Mouse (Mus musculus): ENCODE results near the gene Lamc1.
"Not testable (repeated sequence)": the region's sequence is repeated elsewhere in the genome, so short reads cannot be mapped to it uniquely, and the experiment has no call there.

The Lamc1 gene

DNA sequence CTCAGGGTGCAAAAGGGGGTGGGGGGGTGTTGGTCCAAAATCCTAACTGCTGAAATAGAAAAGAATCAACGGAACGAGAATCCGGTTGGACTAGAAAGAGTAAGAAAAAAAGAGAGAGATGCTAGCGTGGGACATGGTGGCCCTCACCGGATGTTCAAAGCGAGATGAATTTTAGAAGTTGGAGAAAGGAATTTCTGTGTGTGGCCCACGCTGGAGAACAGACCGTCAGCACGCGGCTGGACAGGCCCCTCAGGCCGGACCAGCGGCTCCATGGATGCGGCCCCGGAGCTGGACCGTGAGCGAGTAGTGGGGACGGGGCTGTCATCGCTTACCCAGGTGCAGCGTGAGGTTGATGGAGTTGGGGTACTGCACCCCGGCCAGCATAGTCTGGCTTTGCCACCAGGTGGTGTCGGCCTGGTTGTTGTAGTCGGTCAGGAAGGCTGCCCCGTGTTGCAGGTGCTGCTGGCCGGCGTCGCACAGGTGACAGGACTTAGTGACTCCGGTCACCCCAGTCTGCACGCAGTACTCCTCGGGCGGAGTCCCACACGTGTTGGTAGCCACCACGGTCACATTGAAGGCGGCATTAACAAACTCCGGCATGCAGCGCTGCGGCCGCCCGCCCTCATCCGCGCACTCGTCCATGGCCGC lies 666 bp downstream of the Lamc1 start:
- DNase-seq (ENCODE audit: low spot score in 2 of 2), result peak; percentile 69 to 73

DNA sequence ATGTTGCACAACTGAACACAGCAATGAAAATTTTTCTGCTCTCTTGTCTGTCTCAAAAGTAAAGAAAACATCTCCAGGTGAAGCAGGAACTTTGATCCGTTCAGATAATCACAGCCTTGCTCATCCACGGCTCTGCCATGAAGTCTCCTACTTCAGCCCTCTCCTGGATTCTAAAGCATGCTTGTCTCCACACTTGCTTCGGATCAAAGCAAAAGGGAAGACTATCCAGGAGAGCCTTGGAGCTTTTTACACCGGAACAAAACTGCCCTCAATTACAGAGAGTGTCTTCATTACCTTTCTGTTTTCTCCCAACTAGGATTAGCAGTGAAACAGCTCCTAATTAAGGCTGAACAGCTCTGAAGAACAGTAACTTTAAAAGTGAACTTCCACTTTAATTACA lies 1.4 kb downstream of the Lamc1 start:
- no peak for DNase-seq (ENCODE audit: low spot score in 2 of 2)

DNA sequence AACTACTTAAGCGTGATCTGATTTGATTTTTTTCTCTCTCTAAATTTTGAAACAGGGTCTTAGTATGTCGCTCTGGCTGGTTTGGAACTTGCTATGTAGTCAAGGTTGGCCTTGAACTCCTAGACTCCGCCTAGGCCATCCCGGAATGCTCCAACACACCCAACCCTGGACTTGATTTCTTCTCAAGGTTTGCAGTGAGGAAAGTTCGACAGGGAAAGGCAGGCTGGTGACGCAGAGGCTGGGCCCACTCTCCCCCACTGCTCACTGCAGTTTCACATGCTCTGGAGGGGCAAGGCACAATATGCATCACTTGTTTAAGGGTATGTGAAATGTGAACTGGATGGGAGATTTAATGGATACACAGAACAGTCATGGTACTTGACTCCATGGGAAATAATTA lies 3.3 kb downstream of the Lamc1 start:
- DNase-seq (ENCODE audit: low spot score in 2 of 2), result no peak

DNA sequence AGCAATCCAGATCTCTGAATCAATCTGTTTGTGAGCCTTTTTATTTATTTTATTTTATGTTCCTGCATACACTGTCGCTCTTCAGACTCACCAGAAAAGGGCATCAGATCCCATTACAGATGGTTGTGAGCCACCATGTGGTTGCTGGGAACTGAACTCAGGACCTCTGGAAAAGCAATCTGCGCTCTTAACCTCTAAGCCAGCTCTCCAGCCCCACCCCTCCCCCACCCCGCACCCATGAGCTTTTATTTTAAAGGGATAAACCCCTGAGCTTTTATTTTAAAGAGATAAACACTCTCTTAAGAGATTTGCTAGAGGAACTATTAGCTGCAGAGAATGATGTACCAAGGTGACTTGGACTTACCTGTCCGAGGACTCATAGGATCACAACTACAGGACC lies 5.5 kb downstream of the Lamc1 start:
- DNase-seq (ENCODE audit: low spot score in 2 of 2), result no peak

DNA sequence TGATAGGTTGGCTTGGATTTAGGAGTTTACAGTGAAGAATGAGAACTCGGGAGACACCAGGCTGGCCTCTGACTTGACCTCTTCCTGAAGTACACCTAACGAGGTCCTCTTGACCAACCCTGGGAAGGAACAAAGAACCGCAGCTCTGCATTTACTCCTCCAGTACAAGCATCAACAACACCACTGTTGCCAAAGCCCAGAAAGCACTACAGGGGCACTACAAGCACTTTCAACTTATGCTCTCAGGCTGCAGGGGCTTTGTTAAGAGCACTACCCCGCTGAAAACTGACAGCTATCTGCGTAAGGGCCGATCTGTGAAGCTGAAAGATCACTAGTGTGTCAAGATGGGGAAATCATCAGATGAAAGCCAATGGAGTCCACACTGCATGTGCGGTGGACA lies 6.4 kb downstream of the Lamc1 start:
- no peak for DNase-seq (ENCODE audit: low spot score in 2 of 2)

DNA sequence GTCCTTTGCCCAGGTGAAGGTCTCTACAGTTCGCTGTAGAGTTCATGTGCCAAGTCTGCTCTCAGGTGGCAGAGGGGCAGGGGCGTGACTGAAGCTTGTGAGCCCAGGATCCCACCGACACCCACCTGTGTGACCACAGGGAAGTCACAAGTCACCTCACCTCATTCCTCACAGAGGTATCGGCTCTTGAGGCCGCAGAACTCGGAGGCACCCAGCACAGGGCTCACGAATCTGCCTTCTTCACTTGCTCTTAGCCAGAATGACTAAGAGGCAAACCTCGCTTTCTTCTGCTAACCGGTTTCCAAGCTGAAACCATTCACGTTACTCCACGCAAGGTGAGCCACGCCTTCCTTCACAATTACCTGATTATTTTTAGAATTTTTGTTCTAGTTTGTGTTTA lies 11.2 kb downstream of the Lamc1 start:
- DNase-seq (ENCODE audit: low spot score in 2 of 2), result no peak

DNA sequence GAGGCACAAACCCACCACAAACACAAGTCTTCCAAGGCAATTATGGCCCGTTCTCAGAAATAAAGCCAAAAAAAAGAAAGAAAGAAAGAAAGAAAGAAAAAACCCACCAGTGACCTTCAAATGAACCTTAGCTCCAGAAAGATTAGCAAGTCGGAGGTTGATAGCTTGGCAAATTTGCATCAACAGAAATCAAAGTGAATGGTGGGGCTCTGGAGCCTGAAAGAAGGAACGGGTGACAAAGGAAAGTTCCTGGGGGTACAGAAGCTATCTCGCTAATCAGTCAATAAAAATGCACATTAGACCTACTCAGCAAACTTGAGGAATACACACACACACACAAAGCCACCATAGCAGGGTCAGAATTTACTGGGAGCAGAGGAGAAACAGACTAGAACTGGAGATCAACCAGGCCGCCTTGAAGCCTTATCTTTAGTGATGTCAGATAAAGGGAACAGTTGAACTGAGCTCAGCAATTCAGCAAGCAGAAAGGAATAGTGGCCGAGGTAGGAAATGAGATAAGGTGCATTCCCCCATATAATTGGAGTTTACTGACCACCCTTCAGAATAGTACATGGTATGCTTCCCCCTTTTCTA lies 11.9 kb downstream of the Lamc1 start:
- no peak for DNase-seq (ENCODE audit: low spot score in 2 of 2)

DNA sequence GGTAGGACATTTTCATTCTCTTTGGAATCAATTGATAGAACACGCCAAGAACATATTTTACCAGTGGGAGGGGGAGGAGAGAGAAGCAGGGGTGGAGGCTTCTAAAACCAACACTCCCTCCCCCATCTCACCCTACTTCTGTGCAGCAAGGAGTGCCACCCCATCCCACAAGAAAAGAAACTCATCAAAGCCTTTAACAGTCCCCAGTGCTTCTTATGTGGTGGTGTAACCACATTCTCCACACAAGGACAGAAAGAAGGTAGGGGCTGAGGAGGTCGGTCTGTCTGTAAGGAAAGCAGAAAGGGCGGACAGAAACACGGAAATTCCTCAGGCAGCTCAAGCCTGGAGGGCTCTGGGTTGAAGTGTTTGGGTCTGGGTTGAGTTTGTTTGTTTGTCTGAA lies 12.5 kb downstream of the Lamc1 start:
- peak in 1 of 2 experiments; percentile 22 for DNase-seq (ENCODE audit: low spot score in 2 of 2)

DNA sequence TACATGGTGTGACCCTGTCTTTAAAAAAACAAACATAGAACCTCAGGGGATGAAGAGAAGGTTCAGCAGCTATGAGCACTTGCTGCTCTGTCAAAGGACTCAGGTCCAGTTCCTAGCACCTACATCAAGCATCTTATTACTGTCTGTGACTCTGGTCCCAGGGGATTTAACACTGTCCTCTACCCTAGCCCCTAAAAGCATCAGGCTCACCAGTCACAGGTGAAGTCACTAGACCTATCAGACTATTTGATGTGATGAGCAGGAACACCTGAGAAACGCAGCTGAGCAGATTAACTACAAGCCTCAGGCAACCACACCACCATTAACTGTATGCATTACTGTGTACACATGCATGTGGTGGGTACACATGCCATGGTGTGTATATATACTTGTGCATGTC lies 13.8 kb downstream of the Lamc1 start:
- DNase-seq (ENCODE audit: low spot score in 2 of 2), result no peak

DNA sequence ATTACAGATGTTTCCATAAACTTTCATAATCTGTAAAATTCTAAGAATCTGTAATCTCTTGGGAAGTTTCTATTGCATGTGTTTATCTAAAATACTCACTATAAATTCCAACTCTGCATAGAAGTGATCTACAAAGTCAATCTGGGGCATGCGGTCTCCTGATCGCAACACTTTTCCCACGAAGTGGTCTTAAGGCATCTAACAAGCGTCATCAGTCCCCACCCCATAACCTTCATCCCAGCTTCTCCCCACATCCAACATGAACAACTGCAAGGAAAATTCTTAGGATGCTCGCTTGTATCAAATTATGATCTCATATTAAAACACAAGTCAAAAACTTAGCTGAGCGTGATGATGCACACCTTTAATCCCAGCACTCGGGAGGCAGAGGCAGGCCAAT lies 14.3 kb downstream of the Lamc1 start:
- DNase-seq (ENCODE audit: low spot score in 2 of 2), result no peak

DNA sequence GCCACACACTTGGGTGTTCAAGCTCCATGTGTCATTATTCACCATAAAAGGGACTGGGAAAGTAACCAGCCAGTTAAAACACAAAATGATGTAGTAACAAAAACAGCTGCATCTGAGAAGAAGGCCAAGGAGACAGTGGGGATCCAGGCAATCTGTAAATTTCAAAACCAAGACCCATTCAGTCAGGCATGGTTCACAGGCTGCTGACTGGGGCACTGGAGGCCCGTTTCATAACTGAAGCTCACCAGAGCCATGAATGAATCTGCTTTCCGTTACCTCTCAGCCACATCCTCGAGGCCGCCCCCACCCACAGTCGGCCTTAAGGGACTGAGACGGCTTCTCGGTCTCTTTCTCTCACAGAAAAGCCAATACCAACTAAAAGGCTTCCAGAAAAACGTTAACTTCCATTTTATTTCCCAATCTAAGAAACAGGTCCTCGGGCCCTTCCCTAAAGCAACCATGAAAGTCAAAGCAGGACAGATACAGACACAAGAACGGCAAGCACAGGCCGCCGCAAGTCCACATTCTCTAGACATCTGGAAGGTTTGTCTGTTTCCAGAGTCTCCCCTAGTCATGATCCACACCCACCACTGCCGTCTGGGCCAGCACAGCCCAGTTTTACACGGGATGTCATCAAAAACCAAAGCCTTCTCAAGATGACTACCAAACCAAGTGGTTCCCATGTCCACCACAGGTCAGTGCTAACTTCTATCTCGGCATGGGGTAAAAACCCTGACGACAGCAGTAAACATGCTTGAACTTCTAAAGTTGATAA lies 14.9 kb downstream of the Lamc1 start:
- DNase-seq (ENCODE audit: low spot score in 2 of 2), result peak; percentile 50 to 58

DNA sequence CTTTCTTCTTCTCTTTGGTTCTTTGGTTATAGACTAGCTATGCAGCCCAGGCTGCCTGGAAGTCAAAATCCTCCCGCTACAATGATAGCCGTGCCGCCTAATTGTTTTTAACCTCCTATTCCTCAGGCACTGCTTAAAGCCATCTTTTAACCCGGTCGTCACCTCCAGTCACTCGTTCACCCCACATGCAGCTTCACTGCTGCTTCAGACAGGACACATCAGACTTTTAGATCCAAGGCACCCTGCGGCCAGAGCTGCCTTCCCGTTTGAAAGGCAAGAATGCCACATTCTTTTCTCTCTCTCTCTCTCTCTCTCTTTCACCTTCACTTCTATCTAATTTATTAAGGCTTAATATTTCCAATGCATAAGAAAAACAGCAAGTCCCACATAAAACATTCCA lies 15.6 kb downstream of the Lamc1 start:
- no peak for DNase-seq (ENCODE audit: low spot score in 2 of 2)

DNA sequence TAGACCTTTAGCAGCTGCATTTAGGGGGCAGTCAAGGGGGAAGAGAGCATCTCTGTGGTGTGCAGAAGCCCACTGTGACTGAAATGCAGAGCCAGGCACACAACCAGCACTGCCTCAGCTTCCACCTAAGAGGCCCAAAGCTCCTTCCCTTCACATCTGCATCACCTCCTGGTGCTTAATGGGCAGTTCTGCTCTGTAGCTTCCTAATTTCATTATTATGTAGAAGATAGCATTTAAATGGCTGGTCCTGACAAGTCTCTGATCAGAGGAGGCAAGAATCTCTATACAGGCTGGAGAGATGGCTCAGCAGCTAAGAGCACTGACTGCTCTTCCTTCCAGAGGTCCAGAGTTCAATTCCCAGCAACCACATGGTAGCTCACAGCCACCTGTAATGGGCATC lies 16.3 kb downstream of the Lamc1 start:
- DNase-seq (ENCODE audit: low spot score in 2 of 2), result no peak

DNA sequence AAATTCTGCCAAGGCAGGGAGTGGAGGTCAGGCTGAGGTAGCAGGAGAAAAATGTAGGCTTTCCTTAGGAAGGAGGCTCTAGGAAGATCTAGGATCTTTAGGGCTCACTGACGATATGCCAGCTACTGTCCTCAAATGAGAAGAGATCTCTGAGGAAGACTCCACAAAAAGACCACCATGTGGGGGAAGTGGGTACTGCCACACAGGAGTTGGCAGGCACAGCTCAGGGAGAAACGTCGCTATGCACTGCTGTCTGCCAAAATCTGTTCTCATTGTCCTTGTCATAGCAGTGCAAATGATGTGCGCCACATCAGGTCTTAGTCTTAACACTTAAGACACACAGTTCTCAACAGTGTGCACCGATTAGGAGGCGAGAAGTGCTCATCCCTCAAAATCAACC lies 17.5 kb downstream of the Lamc1 start:
- DNase-seq (ENCODE audit: low spot score in 2 of 2), result no peak

DNA sequence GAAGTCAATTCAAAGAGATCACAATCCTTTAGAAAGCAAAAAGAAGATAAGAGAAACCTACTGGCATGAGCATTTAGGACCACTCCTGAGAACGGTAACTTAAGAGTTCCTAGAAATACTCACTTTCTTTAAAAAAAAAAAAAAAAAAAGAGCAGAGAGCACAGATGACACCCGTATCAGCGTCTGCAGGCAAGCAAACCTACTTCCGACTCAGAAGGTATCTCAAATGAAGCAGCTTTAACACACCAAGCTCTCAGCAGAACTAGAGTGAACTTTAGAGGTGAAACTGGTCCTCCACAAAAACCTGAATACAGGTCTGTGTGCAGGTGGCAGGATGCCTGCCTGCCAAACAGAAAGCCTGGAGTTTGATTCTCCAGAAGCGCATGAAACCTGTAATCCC lies 19.6 kb downstream of the Lamc1 start:
- DNase-seq (ENCODE audit: low spot score in 2 of 2), result no peak

DNA sequence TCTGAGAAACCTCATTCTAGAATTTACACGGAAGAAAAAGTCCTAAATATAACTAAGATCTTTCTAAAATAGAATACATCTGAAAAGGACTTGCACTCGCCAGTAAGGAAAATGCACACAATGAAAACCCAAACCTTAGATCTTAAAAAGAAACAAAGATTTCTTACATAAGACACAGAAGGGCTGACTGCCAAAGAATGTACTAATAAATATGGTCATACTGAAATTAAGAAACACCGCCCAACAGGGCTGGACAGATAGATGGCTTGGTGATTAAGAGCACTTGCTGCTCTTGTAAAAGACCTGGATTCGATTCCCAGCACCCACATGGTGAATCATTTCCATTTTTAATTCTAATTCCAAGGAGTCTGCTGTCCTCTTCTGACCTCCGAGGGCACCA lies 22.4 kb downstream of the Lamc1 start:
- no peak for DNase-seq (ENCODE audit: low spot score in 2 of 2)

DNA sequence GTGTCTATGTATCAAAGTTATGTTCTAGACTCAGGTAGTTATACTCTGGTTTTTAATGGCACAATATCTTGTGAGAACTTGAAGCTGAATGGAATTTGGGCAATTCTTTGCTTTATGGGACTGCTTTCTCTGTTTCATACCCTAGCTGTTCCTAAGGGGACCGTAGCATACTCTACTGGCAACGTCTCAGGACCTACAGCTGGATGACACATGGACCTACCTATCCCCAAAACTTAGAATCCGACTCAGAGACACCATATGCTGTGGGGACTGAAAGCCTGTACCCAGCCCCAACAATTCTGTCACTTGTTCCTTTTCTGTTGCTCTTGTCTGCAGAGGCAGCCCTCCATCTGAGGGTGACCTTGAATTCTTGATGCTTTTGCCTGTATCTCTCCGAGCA lies 23.3 kb downstream of the Lamc1 start:
- DNase-seq (ENCODE audit: low spot score in 2 of 2), result no peak

DNA sequence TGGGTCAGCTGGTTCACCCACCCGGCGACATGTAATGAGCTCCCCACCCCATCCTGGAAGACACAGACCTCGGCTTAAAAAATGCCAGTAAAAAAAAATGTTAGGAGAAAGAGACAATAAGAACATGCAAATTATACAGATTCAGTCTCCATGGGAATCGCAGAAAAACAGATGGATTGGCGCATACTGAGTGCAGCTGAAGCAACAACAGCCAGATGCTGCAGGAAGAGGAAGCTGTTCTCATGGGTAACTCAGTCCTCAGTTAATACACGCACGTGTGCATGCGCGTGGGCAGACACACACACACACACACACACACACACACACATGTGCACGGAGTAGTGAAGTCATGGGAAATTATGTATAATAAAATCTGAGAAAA lies 23.7 kb downstream of the Lamc1 start:
- peak; percentile 55 to 56 for DNase-seq (ENCODE audit: low spot score in 2 of 2)

DNA sequence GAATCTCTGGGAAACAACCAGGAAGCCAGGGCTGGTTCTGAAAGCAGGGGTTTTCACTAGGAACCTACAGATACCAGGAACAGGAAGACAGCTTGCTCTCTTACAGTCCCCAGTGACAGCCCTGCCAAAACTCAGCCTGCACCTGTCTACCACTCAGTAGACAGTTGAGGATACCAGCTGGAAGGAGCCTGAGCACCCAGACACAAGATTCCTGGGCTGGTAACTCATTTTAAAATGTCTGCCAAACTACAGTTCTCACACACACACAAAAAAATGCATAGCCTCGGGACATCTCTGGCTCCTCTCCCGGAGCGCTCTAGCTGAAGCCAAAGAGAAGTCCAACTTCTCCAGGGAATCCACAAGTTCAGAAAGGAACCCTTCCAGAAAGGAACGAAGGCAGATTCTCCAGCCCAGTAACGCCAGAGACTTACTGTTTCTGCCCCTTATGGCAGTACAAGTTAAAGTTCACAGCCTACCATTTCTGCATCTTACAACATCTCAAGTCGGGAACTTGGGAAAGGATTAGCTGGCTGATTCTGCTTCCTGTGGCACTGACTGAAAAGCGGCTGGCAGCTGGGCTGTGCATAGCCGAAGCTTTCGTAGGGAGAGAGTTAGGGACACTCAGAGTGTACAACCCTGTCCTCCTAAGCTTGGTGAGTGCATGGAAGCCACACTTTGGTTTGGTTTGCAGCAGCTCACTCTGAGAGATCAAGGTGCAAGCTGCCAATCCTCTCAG lies 24.2 kb downstream of the Lamc1 start:
- peak in 1 of 2 experiments; percentile 30 for DNase-seq (ENCODE audit: low spot score in 2 of 2)

DNA sequence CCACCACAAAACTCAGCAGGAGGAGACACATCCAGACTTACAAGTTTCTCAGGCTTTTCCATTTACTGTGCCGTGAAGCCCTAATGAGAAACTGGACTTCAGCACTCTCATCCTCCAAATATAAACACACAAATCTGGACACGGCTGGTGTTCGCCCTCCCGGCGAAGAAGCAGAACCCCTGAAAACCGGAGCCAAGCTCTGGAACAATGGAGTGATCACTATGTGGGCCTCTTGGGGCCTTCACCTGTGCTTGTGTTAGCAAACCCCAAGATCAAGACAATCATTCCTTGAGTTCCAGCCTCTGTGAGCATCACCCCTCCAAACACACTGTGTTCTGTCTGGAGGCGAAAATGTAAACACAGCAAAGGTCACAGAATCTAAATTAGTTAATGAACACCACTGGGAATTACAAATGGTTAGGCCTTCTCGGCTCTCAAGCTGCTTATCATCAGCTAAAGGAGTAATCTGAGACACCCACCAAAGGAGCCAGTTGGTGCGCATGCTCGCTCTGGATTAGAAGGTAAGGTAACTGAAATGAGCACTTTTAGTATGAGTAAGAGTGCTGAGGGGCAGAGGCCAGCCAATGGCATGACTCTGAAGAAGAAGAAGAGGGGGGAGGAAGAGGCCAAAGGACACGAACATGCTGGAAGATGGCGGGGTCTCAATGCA lies 24.9 kb downstream of the Lamc1 start:
- DNase-seq (ENCODE audit: low spot score in 2 of 2), result no peak

DNA sequence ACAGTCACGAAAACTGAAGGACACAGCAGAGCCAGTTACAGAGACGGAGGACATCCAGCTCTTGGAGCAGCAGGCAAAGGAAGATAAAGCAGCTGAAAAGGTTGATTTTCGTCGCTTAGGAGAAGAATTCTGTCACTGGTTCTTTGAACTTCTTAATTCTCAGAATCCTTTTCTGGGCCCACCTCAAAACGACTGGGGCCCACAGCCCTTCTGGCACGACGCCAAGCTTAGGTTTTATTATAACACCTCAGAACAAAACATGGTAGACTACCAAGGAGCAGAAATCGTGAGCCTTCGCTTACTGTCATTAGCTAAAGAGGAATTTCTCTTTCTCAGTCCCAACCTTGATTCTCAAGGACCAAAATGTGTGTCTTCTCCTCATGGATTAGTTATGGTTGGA lies 26.9 kb downstream of the Lamc1 start:
- not testable (repeated sequence) for DNase-seq (ENCODE audit: low spot score in 2 of 2)

DNA sequence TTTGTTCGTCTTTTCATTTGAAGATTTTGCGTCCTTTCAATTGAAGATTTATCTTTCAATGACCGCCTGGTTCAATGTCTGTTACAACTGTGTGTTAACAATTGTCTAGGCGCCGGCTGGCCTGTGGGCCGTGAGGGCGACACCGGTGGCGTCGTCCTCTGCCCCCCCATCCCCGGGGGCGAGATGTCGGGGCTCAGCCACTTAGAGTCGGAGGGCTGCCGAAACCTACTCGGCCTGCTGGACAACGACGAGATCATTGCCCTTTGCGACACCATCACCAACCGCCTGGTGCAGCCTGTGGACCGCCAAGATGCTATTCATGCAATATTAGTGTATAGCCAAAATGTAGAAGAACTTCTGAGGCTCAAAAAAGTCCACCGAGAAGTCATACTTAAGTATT lies 27.3 kb downstream of the Lamc1 start:
- not testable (repeated sequence) for DNase-seq (ENCODE audit: low spot score in 2 of 2)
